Mouse (Mus musculus): ENCODE data around the gene Tead2. TPM values are rescaled to one million over a fixed set of nuclear protein-coding genes. Genes with fewer than 3 reads are reported as not detected.

Gene Tead2
- polyA plus RNA-seq, 1 experiment from 2014 or later = 88.0 TPM

GRCm38 (mm10) chr7:45208260-45208659, 7.3 kb upstream of the Tead2 start:
- Histone ChIP-seq H3K36me3 (ENCODE audit: control insufficient read depth, insufficient read depth) (no peaks in the 10 kb centered on the region), H3K4me1 (ENCODE audit: control insufficient read depth, insufficient read depth, low read length) (peaks cover 6% of the 10 kb centered on the region; the same call in 1 of the 2 replicates), H3K27me3 (ENCODE audit: control insufficient read depth, insufficient read depth, low read length) (peaks cover 19% of the 10 kb centered on the region), H3K27ac (ENCODE audit: low read length) (no peak overlapping the region), H3K9ac (ENCODE audit: low read length) (no peak overlapping the region), H3K9me3 (replicated peaks; ENCODE audit: control insufficient read depth, low read length) (peaks cover 4% of the 10 kb centered on the region; the same call in 1 of the 2 replicates), H3K4me3 (ENCODE audit: low read length) (no peak overlapping the region), H3K4me2 (ENCODE audit: low read depth, low read length) (no peak overlapping the region)
- WGBS = 77% methylated on average over 6 of the region's 6 CpGs
- no peak for ATAC-seq (replicated peaks; ENCODE audit: extremely low read depth, insufficient read depth, low FRiP score)

DNA sequence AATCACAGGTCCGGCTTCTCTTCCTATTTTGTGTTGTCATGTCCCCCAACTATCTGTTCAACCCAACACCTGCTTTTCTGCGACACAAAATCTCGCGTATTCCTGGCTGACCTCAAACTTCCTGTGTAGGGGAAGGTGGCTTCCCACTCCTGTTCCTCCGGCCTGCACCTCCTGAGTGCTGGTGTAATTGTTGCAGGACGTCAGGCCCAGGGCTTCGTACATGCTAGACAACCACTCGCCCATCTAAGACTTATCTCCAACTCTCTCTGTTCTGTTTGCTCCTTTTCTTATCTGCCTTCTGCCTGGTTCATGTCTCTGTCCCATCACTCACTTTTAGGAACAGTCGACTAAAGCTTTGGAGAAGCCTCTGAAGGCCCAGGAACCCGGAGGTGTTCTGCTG, 4.5 kb upstream of the Tead2 start:
- peak overlapping the region; percentile 52; the same call in 1 of the 2 replicates for H3K4me2 ChIP-seq (ENCODE audit: low read depth, low read length)
- no peak for ATAC-seq (replicated peaks; ENCODE audit: extremely low read depth, insufficient read depth, low FRiP score)

GRCm38 (mm10) chr7:45211851-45212251, 3.7 kb upstream of the Tead2 start, which contains the start of gene Dkkl1:
Gene Dkkl1 (minus strand): TSS chr7:45212147.
- Histone ChIP-seq H3K9ac (ENCODE audit: low read length) (no peak within 1 kb of the TSS), H3K9me3 (replicated peaks; ENCODE audit: control insufficient read depth, low read length) (peaks cover 4% of the 10 kb centered on the region; the same call in 1 of the 2 replicates), H3K4me1 (ENCODE audit: control insufficient read depth, insufficient read depth, low read length) (peaks cover 13% of the 10 kb centered on the region), H3K36me3 (ENCODE audit: control insufficient read depth, insufficient read depth) (no peaks in the 10 kb centered on the region), H3K4me2 (ENCODE audit: low read depth, low read length) (peak within 1 kb of the TSS; percentile 52), H3K4me3 (ENCODE audit: low read length) (peak within 1 kb of the TSS; percentile 24), H3K27ac (ENCODE audit: low read length) (no peak within 1 kb of the TSS), H3K27me3 (ENCODE audit: control insufficient read depth, insufficient read depth, low read length) (peaks cover 19% of the 10 kb centered on the region)
- WGBS = 6% methylated on average over 17 of the region's 17 CpGs
- no peak for ATAC-seq (replicated peaks; ENCODE audit: extremely low read depth, insufficient read depth, low FRiP score)

More for the DNA sequence above, 4.5 kb upstream of the Tead2 start:
- no peak overlapping the region for H3K9ac ChIP-seq (ENCODE audit: low read length)
- no peak overlapping the region for H3K27ac ChIP-seq (ENCODE audit: low read length)
- no peaks in the 10 kb centered on the region for H3K36me3 ChIP-seq (ENCODE audit: control insufficient read depth, insufficient read depth)
- peaks cover 9% of the 10 kb centered on the region for H3K4me1 ChIP-seq (ENCODE audit: control insufficient read depth, insufficient read depth, low read length)
- H3K27me3 ChIP-seq (ENCODE audit: control insufficient read depth, insufficient read depth, low read length) = peaks cover 19% of the 10 kb centered on the region
- no peak overlapping the region for H3K4me3 ChIP-seq (ENCODE audit: low read length)
- WGBS = 33% methylated on average over 10 of the region's 10 CpGs
- peaks cover 4% of the 10 kb centered on the region; the same call in 1 of the 2 replicates for H3K9me3 ChIP-seq (replicated peaks; ENCODE audit: control insufficient read depth, low read length)

GRCm38 (mm10) chr7:45212356-45212755, 3.2 kb upstream of the Tead2 start:
- no peak overlapping the region for H3K4me2 ChIP-seq (ENCODE audit: low read depth, low read length)
- no peak overlapping the region for H3K9ac ChIP-seq (ENCODE audit: low read length)
- H3K27me3 ChIP-seq (ENCODE audit: control insufficient read depth, insufficient read depth, low read length) = peaks cover 19% of the 10 kb centered on the region
- H3K36me3 ChIP-seq (ENCODE audit: control insufficient read depth, insufficient read depth) = no peaks in the 10 kb centered on the region
- no peak for ATAC-seq (replicated peaks; ENCODE audit: extremely low read depth, insufficient read depth, low FRiP score)
- H3K4me3 ChIP-seq (ENCODE audit: low read length) = no peak overlapping the region
- 72% methylated on average over 7 of the region's 7 CpGs for WGBS
- H3K27ac ChIP-seq (ENCODE audit: low read length) = no peak overlapping the region
- H3K4me1 ChIP-seq (ENCODE audit: control insufficient read depth, insufficient read depth, low read length) = peaks cover 18% of the 10 kb centered on the region
- H3K9me3 ChIP-seq (replicated peaks; ENCODE audit: control insufficient read depth, low read length) = peaks cover 4% of the 10 kb centered on the region; the same call in 1 of the 2 replicates

- no peak overlapping the region for H3K4me2 ChIP-seq (ENCODE audit: low read depth, low read length)
- WGBS = 81% methylated on average over 5 of the region's 5 CpGs
These were observed 1.8 kb upstream of the Tead2 start for GRCm38 (mm10) chr7:45213708-45214107.

GRCm38 (mm10) chr7:45216442-45217183, 1.1 kb downstream of the Tead2 start:
- H3K9ac ChIP-seq (ENCODE audit: low read length) = peak overlapping the region; percentile 97
- peak overlapping the region; percentile 91 for H3K4me2 ChIP-seq (ENCODE audit: low read depth, low read length)
- H3K27me3 ChIP-seq (ENCODE audit: control insufficient read depth, insufficient read depth, low read length) = peaks cover 4% of the 10 kb centered on the region
- peaks cover 23% of the 10 kb centered on the region for H3K4me1 ChIP-seq (ENCODE audit: control insufficient read depth, insufficient read depth, low read length)
- H3K4me3 ChIP-seq (ENCODE audit: low read length) = peak overlapping the region; percentile 90
- H3K36me3 ChIP-seq (ENCODE audit: control insufficient read depth, insufficient read depth) = peaks cover 27% of the 10 kb centered on the region
- H3K27ac ChIP-seq (ENCODE audit: low read length) = peak overlapping the region; percentile 85
- 1% methylated on average over 13 of the region's 13 CpGs for WGBS
- H3K9me3 ChIP-seq (replicated peaks; ENCODE audit: control insufficient read depth, low read length) = no peaks in the 10 kb centered on the region
- ATAC-seq (replicated peaks; ENCODE audit: extremely low read depth, insufficient read depth, low FRiP score) = peak; percentile 86

More at GRCm38 (mm10) chr7:45213708-45214107, 1.8 kb upstream of the Tead2 start:
- ATAC-seq (replicated peaks; ENCODE audit: extremely low read depth, insufficient read depth, low FRiP score) = no peak
- Histone ChIP-seq H3K27ac (ENCODE audit: low read length) (no peak overlapping the region), H3K4me3 (ENCODE audit: low read length) (no peak overlapping the region), H3K4me1 (ENCODE audit: control insufficient read depth, insufficient read depth, low read length) (peaks cover 23% of the 10 kb centered on the region), H3K27me3 (ENCODE audit: control insufficient read depth, insufficient read depth, low read length) (peaks cover 19% of the 10 kb centered on the region), H3K9ac (ENCODE audit: low read length) (no peak overlapping the region), H3K36me3 (ENCODE audit: control insufficient read depth, insufficient read depth) (peaks cover 9% of the 10 kb centered on the region; the same call in 1 of the 2 replicates), H3K9me3 (replicated peaks; ENCODE audit: control insufficient read depth, low read length) (no peaks in the 10 kb centered on the region)

DNA sequence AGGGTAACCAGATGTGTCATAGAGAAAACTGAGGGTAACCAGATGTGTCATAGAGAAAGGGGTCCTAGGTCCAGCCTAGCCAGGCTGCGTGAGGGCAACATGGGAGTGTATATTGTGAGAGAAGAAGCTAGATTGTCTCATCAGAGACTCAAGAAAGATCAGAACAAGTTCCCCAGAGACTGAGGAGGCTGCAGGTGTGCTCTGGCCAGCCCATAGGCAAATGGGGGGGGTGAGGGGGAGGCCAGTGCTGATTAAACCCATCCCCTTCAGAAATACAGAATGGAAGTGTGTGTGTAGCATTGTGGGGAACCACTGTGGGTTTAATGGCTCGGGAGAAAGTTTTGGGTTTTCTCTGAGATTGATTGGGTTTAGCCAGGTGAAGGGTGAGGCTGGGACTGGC, 6.1 kb downstream of the Tead2 start:
- Histone ChIP-seq H3K4me2 (ENCODE audit: low read depth, low read length) (no peak overlapping the region), H3K4me1 (ENCODE audit: control insufficient read depth, insufficient read depth, low read length) (peaks cover 15% of the 10 kb centered on the region), H3K27me3 (ENCODE audit: control insufficient read depth, insufficient read depth, low read length) (no peaks in the 10 kb centered on the region), H3K36me3 (ENCODE audit: control insufficient read depth, insufficient read depth) (peaks cover 64% of the 10 kb centered on the region), H3K4me3 (ENCODE audit: low read length) (no peak overlapping the region), H3K9me3 (replicated peaks; ENCODE audit: control insufficient read depth, low read length) (no peaks in the 10 kb centered on the region), H3K9ac (ENCODE audit: low read length) (no peak overlapping the region), H3K27ac (ENCODE audit: low read length) (no peak overlapping the region)
- WGBS = 81% methylated on average over 2 of the region's 2 CpGs
- no peak for ATAC-seq (replicated peaks; ENCODE audit: extremely low read depth, insufficient read depth, low FRiP score)

DNA sequence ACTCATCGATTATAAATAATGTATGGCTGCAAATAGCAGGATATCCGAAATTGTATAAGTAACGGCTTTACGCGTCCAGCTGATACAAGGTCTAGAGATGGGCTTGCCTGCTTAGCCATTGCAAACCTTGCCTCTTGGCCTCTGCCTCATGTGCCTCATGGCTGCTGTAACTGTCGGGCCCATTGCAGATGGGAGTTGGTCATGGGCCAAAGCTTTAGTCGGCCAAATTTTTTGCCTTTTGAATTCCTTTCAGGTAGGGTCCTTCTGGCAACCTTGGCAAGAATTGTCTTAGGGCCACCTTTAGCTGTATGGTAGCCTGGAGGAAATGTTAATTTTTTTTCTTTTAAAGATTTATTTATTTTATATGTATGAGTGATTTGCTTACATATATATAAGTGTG, 9.3 kb downstream of the Tead2 start:
- H3K9me3 ChIP-seq (replicated peaks; ENCODE audit: control insufficient read depth, low read length) = no peaks in the 10 kb centered on the region
- no peak for ATAC-seq (replicated peaks; ENCODE audit: extremely low read depth, insufficient read depth, low FRiP score)
- no peaks in the 10 kb centered on the region for H3K4me1 ChIP-seq (ENCODE audit: control insufficient read depth, insufficient read depth, low read length)
- WGBS = 88% methylated on average over 7 of the region's 7 CpGs
- no peak overlapping the region for H3K9ac ChIP-seq (ENCODE audit: low read length)
- H3K4me3 ChIP-seq (ENCODE audit: low read length) = no peak overlapping the region
- H3K4me2 ChIP-seq (ENCODE audit: low read depth, low read length) = no peak overlapping the region
- no peaks in the 10 kb centered on the region for H3K27me3 ChIP-seq (ENCODE audit: control insufficient read depth, insufficient read depth, low read length)
- peaks cover 77% of the 10 kb centered on the region for H3K36me3 ChIP-seq (ENCODE audit: control insufficient read depth, insufficient read depth)
- no peak overlapping the region for H3K27ac ChIP-seq (ENCODE audit: low read length)

DNA sequence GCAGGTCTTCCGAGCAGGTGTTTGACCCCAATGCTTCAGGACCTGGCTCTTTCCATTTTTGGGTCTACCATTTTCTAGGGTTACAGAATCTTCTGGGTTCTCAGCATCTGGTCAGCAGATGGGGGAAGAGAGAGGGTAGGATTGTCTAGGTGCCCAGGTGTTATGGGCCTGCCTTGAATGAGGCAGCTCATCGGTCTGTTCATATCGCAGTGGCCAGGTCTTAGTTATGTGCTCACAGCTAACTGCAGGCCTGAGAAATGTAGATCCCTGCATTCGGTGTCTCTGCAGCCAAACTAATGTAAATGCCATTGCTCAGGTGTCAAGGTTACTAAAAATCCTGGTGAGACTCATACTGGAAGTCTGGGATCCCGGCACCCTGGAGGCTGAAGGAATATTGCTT, 10.9 kb downstream of the Tead2 start:
- H3K36me3 ChIP-seq (ENCODE audit: control insufficient read depth, insufficient read depth) = peaks cover 72% of the 10 kb centered on the region
- no peak overlapping the region for H3K4me3 ChIP-seq (ENCODE audit: low read length)
- no peaks in the 10 kb centered on the region for H3K9me3 ChIP-seq (replicated peaks; ENCODE audit: control insufficient read depth, low read length)
- no peaks in the 10 kb centered on the region for H3K27me3 ChIP-seq (ENCODE audit: control insufficient read depth, insufficient read depth, low read length)
- H3K4me2 ChIP-seq (ENCODE audit: low read depth, low read length) = no peak overlapping the region
- no peak for ATAC-seq (replicated peaks; ENCODE audit: extremely low read depth, insufficient read depth, low FRiP score)
- H3K27ac ChIP-seq (ENCODE audit: low read length) = no peak overlapping the region
- H3K9ac ChIP-seq (ENCODE audit: low read length) = no peak overlapping the region
- 94% methylated on average over 5 of the region's 5 CpGs for WGBS
- no peaks in the 10 kb centered on the region for H3K4me1 ChIP-seq (ENCODE audit: control insufficient read depth, insufficient read depth, low read length)
